Mouse (Mus musculus) cerebellum, postnatal 36 days (tissue): Measurements from ENCODE around the gene Cryba4.
A peak's percentile ranks its signal among the peaks of the same experiment; 100 is the strongest.

Experiments
- DNase-seq, 2 experiments: peaks; one replicate each; pipeline ENCODE4 v3.0.0; 2021 to 2022; ENCODE audit warnings: mixed read lengths in 2 of 2

The Cryba4 gene

GRCm38 (mm10) chr5:112235806-112236205, 16.5 kb downstream of the Cryba4 start:
- DNase-seq: no peak

DNA sequence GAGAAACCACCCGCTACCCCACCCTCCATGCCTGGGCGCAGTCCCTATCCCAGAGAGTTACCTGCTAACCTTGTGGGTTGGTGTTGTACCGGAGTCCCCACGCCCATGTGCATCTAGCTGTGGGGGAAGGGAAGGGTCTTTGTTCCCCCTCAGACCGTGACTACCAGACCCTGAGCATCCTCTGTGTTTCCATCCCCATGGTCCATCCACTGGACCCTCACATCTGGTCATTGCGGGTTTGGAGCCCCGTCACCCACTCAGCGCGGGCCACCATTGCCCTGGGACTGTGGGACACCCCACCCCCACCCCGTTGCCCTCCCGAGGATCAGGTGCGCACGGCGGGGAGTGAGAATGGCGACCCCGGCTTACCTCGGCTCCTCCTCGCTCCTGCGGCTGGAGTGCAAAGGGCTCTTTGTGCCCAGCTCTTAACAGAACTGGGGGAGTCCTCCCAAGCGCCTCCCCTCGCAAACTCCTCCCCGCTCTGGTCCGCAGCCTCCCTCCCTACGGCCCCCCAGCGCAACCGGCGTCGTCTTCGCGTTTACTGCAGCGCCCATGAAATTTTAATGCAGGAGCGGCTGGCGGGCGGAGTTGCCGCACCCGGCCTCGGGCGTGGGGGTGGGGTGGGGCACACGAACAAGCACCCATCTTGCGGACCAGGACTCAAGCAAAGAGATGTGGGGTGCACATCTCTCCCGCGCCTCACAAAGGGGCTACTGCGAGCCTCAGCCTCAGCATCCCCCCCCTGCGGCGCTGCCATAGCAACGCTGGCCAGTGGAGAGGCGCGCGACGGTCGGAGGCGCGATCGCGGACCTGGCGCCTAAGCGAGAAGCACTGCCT, 23.9 kb downstream of the Cryba4 start:
- DNase-seq: peak; percentile 26 to 31

DNA sequence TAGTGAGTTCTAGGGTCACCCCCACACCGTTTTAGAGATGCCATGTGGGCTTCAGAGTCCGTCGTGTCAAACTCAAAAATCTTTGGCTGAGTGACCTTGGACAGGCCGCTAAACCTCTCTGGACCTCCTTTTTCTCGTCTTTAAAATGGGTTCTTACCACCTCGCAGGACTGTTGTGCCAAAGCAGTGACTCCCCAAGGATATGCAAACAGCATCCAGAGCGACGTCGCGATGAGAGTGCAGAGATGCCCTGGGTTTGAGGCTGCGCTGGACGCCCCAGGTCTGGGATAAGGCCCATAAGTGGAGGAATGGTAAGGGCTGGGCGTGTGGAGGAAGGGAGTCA, 24.4 kb downstream of the Cryba4 start:
- DNase-seq: no peak

DNA sequence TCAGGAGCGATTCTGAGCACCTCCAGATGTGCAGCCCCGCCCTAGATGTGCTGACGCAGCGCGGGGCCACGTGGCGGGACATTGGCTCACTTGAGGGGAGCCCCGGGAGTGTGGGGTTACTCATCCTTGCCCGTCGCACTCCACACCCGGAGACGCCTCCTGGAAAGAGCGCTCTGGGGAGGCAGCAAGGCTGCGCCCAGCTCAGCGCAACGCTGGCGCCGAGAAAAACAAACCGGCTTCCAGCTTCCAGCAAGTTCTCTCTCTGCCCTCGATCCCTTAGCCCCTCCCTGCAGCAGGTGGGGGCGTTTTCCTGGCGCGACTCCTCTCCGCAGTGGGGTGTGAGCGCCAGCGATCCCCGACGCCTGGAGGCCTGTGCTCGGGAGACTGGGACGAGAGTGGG, 25.0 kb downstream of the Cryba4 start:
- no peak for DNase-seq

GRCm38 (mm10) chr5:112225591-112225990, 26.7 kb downstream of the Cryba4 start:
- DNase-seq: no peak

DNA sequence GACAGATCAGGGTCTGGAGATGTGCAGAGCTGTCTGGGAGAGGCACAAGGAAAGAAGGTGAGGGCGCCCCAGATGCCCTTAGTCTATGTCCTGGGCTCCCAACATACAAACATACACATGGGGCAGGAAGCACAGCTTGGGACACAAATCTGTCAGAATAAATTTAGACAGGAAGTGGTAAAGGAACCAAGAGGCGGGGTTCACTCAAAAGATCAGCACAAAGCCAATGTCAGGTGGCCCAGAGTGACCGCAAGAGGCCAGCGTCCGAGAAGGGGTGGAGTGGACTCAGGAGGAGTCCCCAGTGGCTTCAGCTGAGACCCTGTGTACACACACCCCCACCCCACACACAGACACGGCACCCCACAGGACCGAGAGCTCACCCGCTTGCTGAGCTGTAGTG, 32.1 kb downstream of the Cryba4 start:
- DNase-seq: no peak

DNA sequence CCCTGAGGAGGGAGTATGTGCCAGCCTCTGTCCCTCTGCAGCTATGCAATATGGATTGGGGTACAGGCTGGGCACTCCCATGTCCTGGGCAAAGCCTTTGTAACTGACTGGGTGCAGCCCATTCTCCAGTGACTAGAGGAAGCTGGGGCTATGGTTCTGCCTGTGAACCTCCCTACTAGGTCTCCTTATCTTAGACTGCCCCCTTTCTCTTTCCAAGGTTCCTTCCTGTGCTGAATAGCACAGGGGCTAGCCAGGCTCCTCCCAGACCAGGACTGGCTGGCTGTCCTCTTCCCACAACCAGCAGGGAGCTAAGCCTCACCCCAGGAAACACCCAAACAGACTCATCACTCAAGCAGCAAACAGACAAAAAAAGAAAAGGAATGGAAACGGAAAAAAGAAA, 32.9 kb downstream of the Cryba4 start:
- no peak for DNase-seq

GRCm38 (mm10) chr5:112218679-112219078, 33.6 kb downstream of the Cryba4 start:
- no peak for DNase-seq

DNA sequence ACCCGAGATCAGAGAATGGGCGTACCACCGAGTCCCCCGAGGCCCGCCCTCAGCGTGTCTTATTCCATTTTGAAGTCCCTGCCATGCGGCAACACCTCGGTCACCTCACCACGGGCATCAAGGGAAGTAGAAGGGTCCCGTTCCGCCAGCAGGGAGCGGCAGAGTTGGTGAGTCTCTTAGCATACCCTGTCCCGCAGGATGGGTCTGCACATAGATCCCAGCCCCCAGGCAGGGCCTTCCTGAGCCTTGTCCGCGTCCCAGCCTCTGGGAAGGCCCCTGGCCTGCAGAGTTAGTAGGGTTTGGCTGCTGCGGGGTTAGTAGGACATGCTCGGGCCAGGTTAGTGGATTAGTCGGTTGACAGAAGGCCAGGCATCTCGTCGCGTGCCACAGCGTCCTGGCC, 35.3 kb downstream of the Cryba4 start:
- no peak for DNase-seq

DNA sequence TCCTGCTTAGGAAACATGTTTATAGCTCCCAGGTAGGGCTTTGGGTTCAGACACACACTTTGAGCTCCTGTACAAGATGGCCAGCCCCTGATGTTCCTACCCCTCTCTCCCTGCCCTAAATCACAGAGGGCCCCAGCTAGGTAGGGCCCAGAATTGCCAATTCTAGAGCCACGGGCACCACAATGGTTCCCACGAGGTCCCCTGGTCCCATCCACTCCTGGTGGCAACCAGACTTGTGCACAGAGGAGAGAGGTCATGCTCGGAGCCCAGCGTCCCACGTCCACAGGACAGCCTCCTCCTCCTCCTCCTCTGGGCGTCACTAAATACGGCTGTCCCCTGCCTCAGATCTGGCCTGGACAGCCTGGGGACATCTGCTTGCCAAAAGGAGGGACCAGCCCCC, 36.0 kb downstream of the Cryba4 start:
- DNase-seq: no peak

- DNase-seq: no peak
These were observed 36.5 kb downstream of the Cryba4 start for GRCm38 (mm10) chr5:112215801-112216251.

GRCm38 (mm10) chr5:112215291-112215751, 37.0 kb downstream of the Cryba4 start:
- DNase-seq: no peak

GRCm38 (mm10) chr5:112214419-112214818, 37.9 kb downstream of the Cryba4 start:
- peak; percentile 48 to 59 for DNase-seq

- no peak for DNase-seq
These were observed 38.7 kb downstream of the Cryba4 start for GRCm38 (mm10) chr5:112213331-112214240.

DNA sequence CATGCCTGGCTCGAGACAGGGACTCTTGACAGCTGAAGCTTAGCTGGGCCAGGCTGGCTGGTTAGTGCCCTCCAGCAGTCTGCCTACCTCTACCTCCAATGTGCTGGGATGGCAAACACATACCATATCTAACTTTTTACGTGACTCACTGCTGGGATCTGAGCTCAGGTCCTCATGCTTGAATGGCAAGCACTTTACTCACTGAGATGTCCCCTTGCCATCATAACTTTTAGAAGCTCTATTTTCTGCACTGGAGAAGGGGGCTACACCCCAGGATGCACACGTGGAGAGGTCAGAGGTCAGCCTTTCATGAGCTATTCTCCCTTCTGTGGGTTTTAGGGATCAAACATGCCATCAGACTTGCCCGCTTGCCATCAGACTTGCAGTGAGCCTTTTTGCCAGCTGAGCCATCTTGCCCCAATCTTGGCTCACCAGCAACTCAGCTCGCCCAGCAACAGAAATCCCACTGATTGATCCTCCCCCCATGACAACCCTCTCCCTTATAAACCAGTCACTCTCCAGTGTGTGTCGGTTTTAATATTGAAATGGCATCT, 39.5 kb downstream of the Cryba4 start:
- no peak for DNase-seq

DNA sequence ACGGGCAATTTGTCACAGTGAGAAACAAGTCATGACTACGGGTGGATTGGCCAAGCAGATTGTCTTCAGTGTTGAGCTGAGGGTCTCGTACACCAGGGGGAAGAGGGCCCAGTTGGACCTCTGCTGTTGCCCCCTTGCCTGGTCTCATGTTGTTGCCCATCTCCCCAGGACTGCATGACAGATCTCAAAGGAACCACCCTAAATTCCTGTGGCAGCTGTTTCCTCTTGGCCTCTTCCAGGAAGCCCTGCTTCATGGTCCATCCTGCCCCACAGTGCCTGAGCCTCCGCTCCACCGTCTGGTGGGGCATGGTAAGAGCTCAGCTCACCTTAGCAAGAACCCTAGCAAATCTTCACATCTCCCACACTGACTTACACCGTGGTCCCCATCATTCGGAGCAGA, 40.4 kb downstream of the Cryba4 start:
- DNase-seq: no peak

DNA sequence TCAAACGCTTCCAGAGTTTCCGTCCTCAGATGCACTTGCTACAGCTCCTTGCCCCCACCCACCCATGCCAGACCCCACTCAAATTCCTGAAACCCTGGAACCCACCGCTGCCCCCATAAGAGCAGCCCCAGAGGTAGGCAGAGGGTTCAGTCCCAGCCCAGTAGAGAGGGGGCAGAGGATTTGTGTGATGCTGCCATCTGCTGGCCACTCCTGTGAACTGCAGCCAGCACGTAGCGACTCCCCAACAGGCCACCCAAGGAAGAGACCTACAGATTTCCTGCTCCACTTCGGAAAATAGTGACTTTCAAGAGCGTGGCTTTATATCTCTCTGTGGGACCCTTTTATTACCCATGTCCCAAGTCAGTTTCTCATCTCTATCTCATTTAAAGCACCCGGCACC, 42.2 kb downstream of the Cryba4 start:
- peak; percentile 39 to 46 for DNase-seq

GRCm38 (mm10) chr5:112208321-112208720, 44.0 kb downstream of the Cryba4 start:
- DNase-seq: no peak

- DNase-seq: no peak
These were observed 45.6 kb downstream of the Cryba4 start for GRCm38 (mm10) chr5:112206543-112207255.

GRCm38 (mm10) chr5:112199656-112200055, 52.7 kb downstream of the Cryba4 start:
- no peak for DNase-seq
